8 mouse cellular contexts compared by ENCODE assay signal in the genomic region with DNA sequence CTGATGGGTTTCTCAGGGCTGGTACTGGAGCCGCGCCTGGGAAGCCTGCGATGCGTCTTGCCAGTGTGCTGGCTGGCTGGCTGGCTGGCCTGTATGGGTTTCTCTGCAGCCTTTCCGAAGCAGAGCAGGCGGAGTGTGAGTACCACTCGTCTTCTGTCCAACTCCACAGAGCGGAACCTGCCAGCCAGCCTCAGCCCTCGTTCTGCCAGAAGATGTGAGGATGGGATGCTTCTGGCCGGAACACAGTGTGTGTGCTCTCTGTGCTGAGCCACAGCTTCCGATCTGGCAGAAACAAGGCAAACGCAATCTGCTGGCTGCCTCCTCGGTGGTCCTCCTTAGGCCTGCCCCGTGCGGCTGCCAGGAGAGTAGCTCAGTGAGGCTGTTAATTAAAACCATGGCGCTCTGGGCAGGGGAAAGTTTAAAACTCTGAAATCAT.
DNase-seq lines count a peak whose midpoint lies in the region; ATAC-seq and TF ChIP-seq lines count a peak whose summit lies in the region.
"Had no signal": no experiment of that assay in that cellular context is flagged by ENCODE, and none has a peak within 500 bp of the region (broad histone marks: within the 10 kb centered on the region; RNA-seq: fewer than 3 reads in every experiment).

No protein-coding gene starts in this region.

- H3K4me3 ChIP-seq in lung, embryonic 16.5 days (ENCODE audit: low read length) = no peak overlapping the region
- H3K4me3 ChIP-seq in lung, postnatal 0 days (ENCODE audit: low read depth, low read length) = no peak overlapping the region
- H3K4me3 ChIP-seq in hindbrain, embryonic 12.5 days = no peak overlapping the region
- no peak overlapping the region for H3K4me3 ChIP-seq in midbrain, embryonic 15.5 days
- H3K4me3 ChIP-seq: left cerebral cortex, adult 2 months had no signal

- H3K27ac ChIP-seq in lung, embryonic 16.5 days (ENCODE audit: low read length) = no peak overlapping the region
- H3K27ac ChIP-seq in lung, postnatal 0 days (ENCODE audit: low read length) = no peak overlapping the region
- 0 out of 2 replicates have a peak overlapping the region, but pooled peaks have one; percentile 13 for H3K27ac ChIP-seq in hindbrain, embryonic 12.5 days
- no peak overlapping the region for H3K27ac ChIP-seq in midbrain, embryonic 15.5 days
- H3K27ac ChIP-seq: left cerebral cortex, adult 2 months had no signal

- WGBS in lung, embryonic 16.5 days = 47% methylated on average over 16 of the region's 16 CpGs
- 52% methylated on average over 16 of the region's 16 CpGs for WGBS in lung, postnatal 0 days
- WGBS in hindbrain, embryonic 12.5 days = 62% methylated on average over 16 of the region's 16 CpGs
- WGBS in midbrain, embryonic 15.5 days = 58% methylated on average over 16 of the region's 16 CpGs

- H3K4me1 ChIP-seq in lung, embryonic 16.5 days (replicated peaks; ENCODE audit: control insufficient read depth, insufficient read depth, low read length) = no peaks in the 10 kb centered on the region
- H3K4me1 ChIP-seq in lung, postnatal 0 days (ENCODE audit: insufficient read depth, low read depth, low read length) = no peaks in the 10 kb centered on the region
- 0 out of 2 replicates have a peak, but pooled peaks cover 2% of the 10 kb centered on the region for H3K4me1 ChIP-seq in hindbrain, embryonic 12.5 days
- H3K4me1 ChIP-seq in midbrain, embryonic 15.5 days = no peaks in the 10 kb centered on the region

- no peak for TF ChIP-seq CTCF in lung, postnatal 0 days (IDR thresholded peaks at IDR 0.05)

- ATAC-seq in lung, embryonic 16.5 days (ENCODE audit: low read depth) = 0 out of 2 replicates have a peak, but pooled peaks have one; percentile 16
- no peak for ATAC-seq in lung, postnatal 0 days
- no peak for ATAC-seq in hindbrain, embryonic 12.5 days (ENCODE audit: low FRiP score)
- ATAC-seq in midbrain, embryonic 15.5 days (replicated peaks) = peak; percentile 44; the same call in 1 of the 2 replicates
- ATAC-seq in CD4-positive, CD25-positive, alpha-beta regulatory T cell, adult 4 months = no peak

- H3K27me3 ChIP-seq in lung, embryonic 16.5 days (ENCODE audit: control insufficient read depth, insufficient read depth, low read depth, low read length) = no peaks in the 10 kb centered on the region
- H3K27me3 ChIP-seq in lung, postnatal 0 days (replicated peaks; ENCODE audit: insufficient read depth, low read length) = no peaks in the 10 kb centered on the region
- H3K27me3 ChIP-seq in hindbrain, embryonic 12.5 days = 0 out of 2 replicates have a peak, but pooled peaks cover under 1% of the 10 kb centered on the region
- no peaks in the 10 kb centered on the region for H3K27me3 ChIP-seq in midbrain, embryonic 15.5 days (replicated peaks)

- no peak for TF ChIP-seq EP300 in lung, postnatal 0 days (IDR thresholded peaks at IDR 0.05)

- H3K36me3 ChIP-seq in lung, embryonic 16.5 days (ENCODE audit: control insufficient read depth, insufficient read depth, low read length) = no peaks in the 10 kb centered on the region
- H3K36me3 ChIP-seq in lung, postnatal 0 days (ENCODE audit: insufficient read depth, low read length) = no peaks in the 10 kb centered on the region
- H3K36me3 ChIP-seq in hindbrain, embryonic 12.5 days = no peaks in the 10 kb centered on the region
- H3K36me3 ChIP-seq in midbrain, embryonic 15.5 days (replicated peaks) = no peaks in the 10 kb centered on the region

- H3K9ac ChIP-seq in lung, embryonic 16.5 days (ENCODE audit: low read length) = no peak overlapping the region
- H3K9ac ChIP-seq in lung, postnatal 0 days (replicated peaks; ENCODE audit: low read depth) = no peak overlapping the region
- H3K9ac ChIP-seq in hindbrain, embryonic 12.5 days = no peak overlapping the region
- H3K9ac ChIP-seq in midbrain, embryonic 15.5 days = no peak overlapping the region

- H3K9me3 ChIP-seq in lung, embryonic 16.5 days (ENCODE audit: control insufficient read depth, low read length) = no peaks in the 10 kb centered on the region
- no peaks in the 10 kb centered on the region for H3K9me3 ChIP-seq in lung, postnatal 0 days (ENCODE audit: low read length)
- no peaks in the 10 kb centered on the region for H3K9me3 ChIP-seq in hindbrain, embryonic 12.5 days (replicated peaks)
- H3K9me3 ChIP-seq in midbrain, embryonic 15.5 days = no peaks in the 10 kb centered on the region

- no peak overlapping the region for H3K4me2 ChIP-seq in lung, embryonic 16.5 days (ENCODE audit: low read depth, low read length)
- H3K4me2 ChIP-seq in lung, postnatal 0 days (replicated peaks; ENCODE audit: low read depth, low read length) = no peak overlapping the region
- no peak overlapping the region for H3K4me2 ChIP-seq in hindbrain, embryonic 12.5 days (replicated peaks)
- no peak overlapping the region for H3K4me2 ChIP-seq in midbrain, embryonic 15.5 days

- no peak for DNase-seq in lung, postnatal 0 days (ENCODE audit: low spot score)
- DNase-seq in cerebellum, postnatal 36 days = peak; percentile 44 to 51
- no peak for DNase-seq in thymus, postnatal 0 days (ENCODE audit: low spot score)

Comparison
In these comparisons a context has a peak if more than half of its experiments do, and no peak if none do; other contexts are left out.
1. ATAC-seq: peak in lung, embryonic 16.5 days (single experiment) and midbrain, embryonic 15.5 days (single experiment); none in lung, postnatal 0 days (single experiment), hindbrain, embryonic 12.5 days (single experiment) and CD4-positive, CD25-positive, alpha-beta regulatory T cell, adult 4 months (single experiment).
2. DNase-seq: peak in cerebellum, postnatal 36 days (2 of 2); none in lung, postnatal 0 days (single experiment) and thymus, postnatal 0 days (single experiment).